Mouse (Mus musculus): ENCODE measurements around the gene Hipk1. TPM values are rescaled to one million over a fixed set of nuclear protein-coding genes. Genes with fewer than 3 reads are reported as not detected.
"Not testable (repeated sequence)": the region's sequence is repeated elsewhere in the genome, so short reads cannot be mapped to it uniquely, and the experiment has no call there.

Gene Hipk1
- 14.4 and 15.8 TPM in 2 replicates for polyA plus RNA-seq (2014; fragmentation: Nextera tagmentation; extraction: Ambion mirVana)

DNA sequence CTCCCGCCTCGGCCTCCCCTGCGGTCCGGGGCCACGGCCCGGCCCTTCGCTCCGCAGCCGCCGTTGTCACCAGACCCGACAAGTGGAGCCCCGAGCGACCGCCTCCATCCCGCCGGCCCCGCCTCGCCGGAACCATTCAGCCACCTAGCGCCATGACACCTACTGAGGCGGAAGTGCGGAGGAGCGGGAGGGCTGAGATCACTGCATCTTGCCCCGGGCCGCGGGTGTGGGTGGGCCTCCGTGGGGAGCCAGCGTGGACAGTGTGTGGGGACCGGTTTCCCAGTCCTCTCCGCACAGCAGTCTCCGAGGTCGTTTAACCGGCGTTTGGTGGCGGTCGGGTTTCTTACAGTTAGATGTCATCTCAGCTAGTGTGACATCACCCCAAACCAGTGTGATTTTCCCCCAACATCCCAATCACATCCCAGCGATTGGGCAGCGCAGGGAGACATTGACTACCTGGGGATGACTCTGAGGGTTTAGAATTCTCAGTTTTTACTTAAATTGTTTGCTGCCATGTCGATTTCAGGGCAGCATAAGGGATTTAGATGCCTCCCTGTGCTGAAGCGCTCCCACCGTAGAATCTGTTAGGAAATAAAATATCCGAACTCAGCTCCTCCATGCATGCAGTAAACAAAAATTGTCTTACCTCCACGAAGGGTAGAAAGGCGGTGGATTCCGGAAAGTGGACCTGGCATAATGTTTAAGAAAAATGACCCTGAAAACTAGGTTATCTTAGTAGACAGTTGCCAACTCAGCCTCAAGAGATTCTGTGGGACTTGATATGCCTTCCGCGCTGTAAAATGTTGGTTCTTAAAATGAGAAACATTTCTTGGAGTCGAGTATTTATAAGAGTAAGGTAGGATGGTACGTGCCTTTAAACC, at the start of gene Hipk1:
Gene Hipk1 (minus strand): TSS at position 334 of the 881 bp plus-strand sequence.
- peak; percentile 98 for ATAC-seq (replicated peaks; ENCODE audit: low FRiP score, low TSS enrichment, low read depth)

DNA sequence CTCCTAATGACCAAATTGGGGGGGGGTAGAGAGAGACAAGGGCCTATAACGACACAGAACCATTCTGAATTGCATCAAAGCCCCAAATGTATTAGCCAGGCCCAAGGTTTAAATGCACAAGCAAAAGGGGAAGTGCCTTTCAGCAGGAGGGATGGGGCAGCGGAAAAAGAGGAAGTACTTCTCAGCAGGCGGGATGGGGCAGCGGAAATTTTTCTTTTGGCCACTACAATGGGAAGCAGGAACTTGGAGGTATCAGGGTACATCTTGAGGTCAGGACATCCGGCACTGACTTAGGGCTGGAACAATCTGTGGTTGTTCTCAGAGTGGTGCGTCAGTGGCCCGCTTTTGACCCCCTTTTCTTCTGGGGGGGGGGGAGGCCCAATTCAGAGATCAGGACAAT, 49.6 kb upstream of the Hipk1 start:
- H3K27me3 ChIP-seq (replicated peaks; ENCODE audit: control insufficient read depth, insufficient read depth, low read length); DNase-seq (ENCODE audit: low spot score); H3K36me3 ChIP-seq (ENCODE audit: control insufficient read depth, insufficient read depth, low read length); H3K4me1 ChIP-seq (replicated peaks; ENCODE audit: control insufficient read depth, insufficient read depth, low read length); H3K4me2 ChIP-seq (ENCODE audit: low read length); H3K4me3 ChIP-seq (ENCODE audit: low read depth, low read length); ATAC-seq (replicated peaks; ENCODE audit: low FRiP score, low TSS enrichment, low read depth); H3K9ac ChIP-seq (ENCODE audit: low read length); H3K9me3 ChIP-seq (ENCODE audit: control insufficient read depth, low read length); H3K27ac ChIP-seq (ENCODE audit: low read depth): not testable (repeated sequence)
- 93% methylated on average over 7 of the region's 7 CpGs for WGBS

More for the DNA sequence above, at the start of gene Hipk1:
- peak; percentile 94 for DNase-seq (ENCODE audit: low spot score)
- H3K36me3 ChIP-seq (ENCODE audit: control insufficient read depth, insufficient read depth, low read length) = no peaks in the 10 kb centered on the region
- H3K4me1 ChIP-seq (replicated peaks; ENCODE audit: control insufficient read depth, insufficient read depth, low read length) = peaks cover 17% of the 10 kb centered on the region
- H3K9ac ChIP-seq (ENCODE audit: low read length) = peak within 1 kb of the TSS; percentile 90
- H3K27ac ChIP-seq (ENCODE audit: low read depth) = peak within 1 kb of the TSS; percentile 83
- peak within 1 kb of the TSS; percentile 86 for H3K4me3 ChIP-seq (ENCODE audit: low read depth, low read length)
- peak within 1 kb of the TSS; percentile 86 for H3K4me2 ChIP-seq (ENCODE audit: low read length)
- H3K27me3 ChIP-seq (replicated peaks; ENCODE audit: control insufficient read depth, insufficient read depth, low read length) = 0 out of 2 replicates have a peak, but pooled peaks cover 3% of the 10 kb centered on the region
- no peaks in the 10 kb centered on the region for H3K9me3 ChIP-seq (ENCODE audit: control insufficient read depth, low read length)
- WGBS = 10% methylated on average over 42 of the region's 49 CpGs

DNA sequence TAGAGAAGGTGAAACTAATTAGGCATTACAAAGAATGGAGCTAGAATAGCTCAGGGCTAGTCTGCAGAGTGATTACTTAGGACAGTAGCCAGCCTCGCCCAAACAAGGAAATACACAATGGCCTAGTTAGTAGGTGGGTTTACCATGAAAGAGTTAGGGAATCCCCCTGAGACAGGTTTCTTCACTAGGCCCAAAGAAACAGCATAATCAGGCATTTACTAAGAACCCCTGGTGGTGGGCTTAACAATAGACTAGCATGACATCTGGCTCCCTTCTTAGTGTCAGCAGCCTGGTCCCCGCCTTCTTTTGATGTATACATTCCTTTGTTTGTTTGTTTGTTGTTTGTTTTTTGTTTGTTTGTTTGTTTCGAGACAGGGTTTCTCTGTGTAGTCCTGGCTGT, 48.8 kb upstream of the Hipk1 start:
- not testable (repeated sequence) for DNase-seq (ENCODE audit: low spot score); H3K9me3 ChIP-seq (ENCODE audit: control insufficient read depth, low read length); H3K4me2 ChIP-seq (ENCODE audit: low read length); ATAC-seq (replicated peaks; ENCODE audit: low FRiP score, low TSS enrichment, low read depth); H3K27ac ChIP-seq (ENCODE audit: low read depth); H3K9ac ChIP-seq (ENCODE audit: low read length); H3K27me3 ChIP-seq (replicated peaks; ENCODE audit: control insufficient read depth, insufficient read depth, low read length); H3K4me1 ChIP-seq (replicated peaks; ENCODE audit: control insufficient read depth, insufficient read depth, low read length); H3K4me3 ChIP-seq (ENCODE audit: low read depth, low read length); H3K36me3 ChIP-seq (ENCODE audit: control insufficient read depth, insufficient read depth, low read length)
- WGBS = 82% methylated on average over 3 of the region's 3 CpGs

DNA sequence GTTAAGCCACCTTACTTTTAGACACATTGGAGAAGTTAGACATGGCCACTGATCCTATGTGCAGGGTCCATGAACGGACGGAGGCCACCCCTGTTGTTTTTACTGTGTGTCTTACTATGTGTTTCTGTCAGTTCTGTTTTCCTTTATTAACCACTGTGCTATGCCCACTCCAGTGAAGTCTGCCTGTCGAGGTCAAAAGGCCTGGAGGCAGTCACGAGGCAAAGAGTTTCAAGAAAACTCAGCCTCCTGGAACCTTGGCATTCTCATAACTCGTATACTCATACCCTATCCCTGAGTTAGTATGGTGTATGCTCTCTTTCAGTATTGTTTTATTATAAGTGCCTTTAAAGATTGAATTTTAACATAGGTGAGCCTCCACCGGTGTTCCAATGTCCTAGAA, 48.3 kb upstream of the Hipk1 start:
- Histone ChIP-seq H3K9ac (ENCODE audit: low read length) (no peak overlapping the region), H3K27me3 (replicated peaks; ENCODE audit: control insufficient read depth, insufficient read depth, low read length) (no peaks in the 10 kb centered on the region), H3K4me1 (replicated peaks; ENCODE audit: control insufficient read depth, insufficient read depth, low read length) (no peaks in the 10 kb centered on the region), H3K4me3 (ENCODE audit: low read depth, low read length) (no peak overlapping the region), H3K36me3 (ENCODE audit: control insufficient read depth, insufficient read depth, low read length) (no peaks in the 10 kb centered on the region), H3K27ac (ENCODE audit: low read depth) (no peak overlapping the region), H3K4me2 (ENCODE audit: low read length) (no peak overlapping the region), H3K9me3 (ENCODE audit: control insufficient read depth, low read length) (0 out of 2 replicates have a peak, but pooled peaks cover 4% of the 10 kb centered on the region)
- ATAC-seq (replicated peaks; ENCODE audit: low FRiP score, low TSS enrichment, low read depth) = no peak
- DNase-seq (ENCODE audit: low spot score) = no peak
- WGBS = 93% methylated on average over 6 of the region's 6 CpGs

DNA sequence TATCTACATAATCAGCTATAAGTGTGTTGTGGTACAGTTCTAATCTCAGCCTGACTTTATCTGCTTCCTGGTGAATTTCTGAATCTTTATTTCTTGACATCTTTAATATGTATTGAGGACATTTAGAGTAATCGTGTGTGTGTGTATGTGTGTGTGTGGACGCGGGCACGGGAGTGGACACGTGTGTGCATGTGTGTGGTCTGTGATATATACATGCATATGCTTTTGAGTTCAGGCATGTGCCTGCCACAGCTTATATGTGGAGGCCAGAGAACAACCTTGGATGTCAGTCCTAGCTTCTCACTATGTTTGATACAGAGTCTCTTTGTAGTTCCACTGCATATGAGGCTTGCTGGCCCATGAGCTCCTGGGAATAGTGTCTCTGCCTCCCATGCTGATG, 45.1 kb upstream of the Hipk1 start:
- no peak overlapping the region for H3K4me2 ChIP-seq (ENCODE audit: low read length)
- H3K4me3 ChIP-seq (ENCODE audit: low read depth, low read length) = no peak overlapping the region
- no peaks in the 10 kb centered on the region for H3K9me3 ChIP-seq (ENCODE audit: control insufficient read depth, low read length)
- H3K27ac ChIP-seq (ENCODE audit: low read depth) = no peak overlapping the region
- WGBS = 93% methylated on average over 5 of the region's 5 CpGs
- H3K36me3 ChIP-seq (ENCODE audit: control insufficient read depth, insufficient read depth, low read length) = no peaks in the 10 kb centered on the region
- no peak for ATAC-seq (replicated peaks; ENCODE audit: low FRiP score, low TSS enrichment, low read depth)
- no peak for DNase-seq (ENCODE audit: low spot score)
- no peaks in the 10 kb centered on the region for H3K27me3 ChIP-seq (replicated peaks; ENCODE audit: control insufficient read depth, insufficient read depth, low read length)
- H3K4me1 ChIP-seq (replicated peaks; ENCODE audit: control insufficient read depth, insufficient read depth, low read length) = no peaks in the 10 kb centered on the region
- no peak overlapping the region for H3K9ac ChIP-seq (ENCODE audit: low read length)

DNA sequence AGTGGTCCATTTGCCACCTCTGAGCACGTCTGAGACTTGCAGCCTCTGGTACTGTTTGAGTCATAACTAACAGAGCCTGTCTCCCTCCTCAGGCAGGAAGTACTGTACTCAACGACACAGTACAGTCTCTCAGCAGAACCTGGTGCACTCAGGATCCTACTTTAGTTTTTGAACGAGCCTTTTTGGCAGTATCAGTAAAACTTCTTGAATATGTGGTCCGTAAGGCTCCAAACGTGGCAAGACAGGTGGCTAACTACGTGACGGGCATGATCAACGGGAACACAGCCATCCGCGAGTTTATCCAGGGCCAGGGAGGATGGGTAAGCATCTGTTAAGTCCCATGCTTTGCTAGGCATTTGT, 44.6 kb upstream of the Hipk1 start:
- DNase-seq (ENCODE audit: low spot score) = no peak

DNA sequence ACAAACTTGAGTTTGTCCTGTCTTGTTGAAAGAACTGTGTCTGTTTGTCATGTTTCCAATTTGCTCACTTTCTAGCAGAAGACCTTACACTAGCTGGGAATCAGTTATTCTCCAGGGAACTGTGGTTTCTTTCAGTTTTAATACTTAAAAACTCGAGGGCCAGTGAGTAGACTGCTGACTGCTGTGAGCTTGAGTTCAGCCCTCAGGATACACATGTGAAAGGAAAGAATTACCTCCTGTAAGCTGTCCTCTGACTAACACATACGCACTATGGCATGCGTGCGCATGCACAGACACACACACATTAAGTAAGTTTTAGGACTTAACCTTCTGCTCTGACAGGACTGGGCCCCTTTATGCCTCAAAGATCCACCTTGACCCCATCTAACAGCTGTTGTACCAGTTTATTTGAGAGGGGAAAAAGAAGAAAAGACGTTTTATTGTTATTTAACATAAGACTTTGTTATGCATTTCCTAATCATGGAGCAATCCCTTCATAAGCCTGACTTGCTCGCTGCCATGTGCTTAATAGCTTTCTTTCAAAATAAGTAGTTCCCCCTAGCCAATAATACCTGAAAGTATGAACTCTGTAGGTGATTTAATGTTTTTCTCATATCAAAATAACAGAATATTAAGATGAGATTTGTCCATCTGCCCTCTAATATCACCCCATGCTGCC, 44.0 kb upstream of the Hipk1 start:
- Histone ChIP-seq H3K27ac (ENCODE audit: low read depth) (no peak overlapping the region), H3K4me1 (replicated peaks; ENCODE audit: control insufficient read depth, insufficient read depth, low read length) (no peaks in the 10 kb centered on the region), H3K36me3 (ENCODE audit: control insufficient read depth, insufficient read depth, low read length) (no peaks in the 10 kb centered on the region), H3K4me2 (ENCODE audit: low read length) (no peak overlapping the region), H3K9ac (ENCODE audit: low read length) (no peak overlapping the region), H3K4me3 (ENCODE audit: low read depth, low read length) (no peak overlapping the region), H3K27me3 (replicated peaks; ENCODE audit: control insufficient read depth, insufficient read depth, low read length) (no peaks in the 10 kb centered on the region), H3K9me3 (ENCODE audit: control insufficient read depth, low read length) (no peaks in the 10 kb centered on the region)
- no peak for DNase-seq (ENCODE audit: low spot score)
- no peak for ATAC-seq (replicated peaks; ENCODE audit: low FRiP score, low TSS enrichment, low read depth)
- 79% methylated on average over 6 of the region's 6 CpGs for WGBS

More for the DNA sequence above, 44.6 kb upstream of the Hipk1 start:
- Histone ChIP-seq H3K36me3 (ENCODE audit: control insufficient read depth, insufficient read depth, low read length) (no peaks in the 10 kb centered on the region), H3K4me3 (ENCODE audit: low read depth, low read length) (no peak overlapping the region), H3K4me1 (replicated peaks; ENCODE audit: control insufficient read depth, insufficient read depth, low read length) (no peaks in the 10 kb centered on the region), H3K27ac (ENCODE audit: low read depth) (no peak overlapping the region), H3K9me3 (ENCODE audit: control insufficient read depth, low read length) (no peaks in the 10 kb centered on the region), H3K27me3 (replicated peaks; ENCODE audit: control insufficient read depth, insufficient read depth, low read length) (no peaks in the 10 kb centered on the region), H3K4me2 (ENCODE audit: low read length) (no peak overlapping the region), H3K9ac (ENCODE audit: low read length) (no peak overlapping the region)
- no peak for ATAC-seq (replicated peaks; ENCODE audit: low FRiP score, low TSS enrichment, low read depth)
- WGBS = 78% methylated on average over 10 of the region's 10 CpGs

DNA sequence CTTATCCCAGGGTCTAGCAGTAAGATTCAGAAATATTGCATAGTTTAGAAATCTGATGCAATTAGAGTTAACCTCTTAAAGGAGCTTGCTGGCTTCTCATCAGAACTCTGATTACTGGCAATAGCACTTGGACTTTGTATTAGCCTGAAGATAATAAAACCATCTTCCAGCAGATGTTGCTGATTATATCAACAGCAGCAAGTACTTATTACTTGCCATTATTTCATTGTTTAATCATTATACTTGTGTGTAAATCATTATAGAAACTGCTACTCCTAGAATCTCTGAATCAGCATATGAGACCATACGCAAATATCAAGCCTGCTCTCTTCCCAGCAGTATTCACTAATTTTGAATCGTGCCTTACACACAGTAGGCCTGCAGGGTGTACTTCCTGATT, 42.6 kb upstream of the Hipk1 start:
- Histone ChIP-seq H3K27me3 (replicated peaks; ENCODE audit: control insufficient read depth, insufficient read depth, low read length) (no peaks in the 10 kb centered on the region), H3K4me3 (ENCODE audit: low read depth, low read length) (no peak overlapping the region), H3K4me1 (replicated peaks; ENCODE audit: control insufficient read depth, insufficient read depth, low read length) (no peaks in the 10 kb centered on the region), H3K9me3 (ENCODE audit: control insufficient read depth, low read length) (no peaks in the 10 kb centered on the region), H3K36me3 (ENCODE audit: control insufficient read depth, insufficient read depth, low read length) (no peaks in the 10 kb centered on the region), H3K27ac (ENCODE audit: low read depth) (no peak overlapping the region), H3K4me2 (ENCODE audit: low read length) (no peak overlapping the region), H3K9ac (ENCODE audit: low read length) (no peak overlapping the region)
- DNase-seq (ENCODE audit: low spot score) (no peak), ATAC-seq (replicated peaks; ENCODE audit: low FRiP score, low TSS enrichment, low read depth) (no peak)
- 89% methylated on average over 2 of the region's 2 CpGs for WGBS

Data from intestine, embryonic 14.5 days (tissue).